Mouse (Mus musculus): ENCODE data around the gene Gk. TPM values are rescaled to one million over a fixed set of nuclear protein-coding genes. Genes with fewer than 3 reads are reported as not detected.

Gk gene
- polyA plus RNA-seq, 1 experiment from 2014 or later, result 7.7 TPM

DNA sequence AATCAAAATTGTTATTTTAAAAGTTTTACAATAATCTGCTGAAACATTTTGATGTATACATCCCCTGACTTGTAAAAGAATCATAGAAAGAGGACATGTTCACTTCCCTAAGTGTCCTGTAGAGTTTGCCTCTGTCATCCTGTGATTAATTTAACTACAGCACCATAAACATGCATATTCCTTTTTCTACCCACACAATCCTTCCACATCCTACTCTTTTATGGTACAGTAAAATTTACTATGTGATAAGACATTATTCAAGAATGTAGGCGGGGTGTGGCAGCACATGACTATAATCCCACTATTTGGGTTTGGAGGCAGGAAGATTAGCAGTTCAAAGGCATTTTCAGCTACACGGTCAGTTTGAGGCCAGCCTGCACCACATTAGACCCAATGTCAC lies 8.0 kb downstream of the Gk start:
- H3K27ac ChIP-seq (ENCODE audit: low read depth, low read length), result no peak overlapping the region
- ATAC-seq, result no peak
- WGBS, result 81% methylated on average over 2 of the region's 2 CpGs
- H3K27me3 ChIP-seq (replicated peaks; ENCODE audit: control insufficient read depth, insufficient read depth, low read length), result no peaks in the 10 kb centered on the region
- no peak overlapping the region for H3K9ac ChIP-seq (ENCODE audit: low read length)
- DNase-seq (ENCODE audit: low spot score), result no peak
- no peak overlapping the region for H3K4me3 ChIP-seq (ENCODE audit: low read depth, low read length)
- no peaks in the 10 kb centered on the region for H3K9me3 ChIP-seq (replicated peaks; ENCODE audit: control insufficient read depth, low read length)
- no peak overlapping the region for H3K4me2 ChIP-seq (ENCODE audit: low read length)
- no peaks in the 10 kb centered on the region for H3K36me3 ChIP-seq (ENCODE audit: control insufficient read depth, insufficient read depth, low read length)
- no peaks in the 10 kb centered on the region for H3K4me1 ChIP-seq (ENCODE audit: control insufficient read depth, insufficient read depth, low read length)

GRCm38 (mm10) chrX:85756005-85756404 lies 20.6 kb downstream of the Gk start:
- no peaks in the 10 kb centered on the region for H3K4me1 ChIP-seq (ENCODE audit: control insufficient read depth, insufficient read depth, low read length)

GRCm38 (mm10) chrX:85743837-85744236 lies 32.8 kb downstream of the Gk start:
- ATAC-seq, result no peak
- 86% methylated on average over 3 of the region's 3 CpGs for WGBS

More at GRCm38 (mm10) chrX:85756005-85756404, 20.6 kb downstream of the Gk start:
- ATAC-seq, result no peak
- Histone ChIP-seq H3K9ac (ENCODE audit: low read length) (no peak overlapping the region), H3K4me3 (ENCODE audit: low read depth, low read length) (no peak overlapping the region), H3K4me2 (ENCODE audit: low read length) (no peak overlapping the region), H3K9me3 (replicated peaks; ENCODE audit: control insufficient read depth, low read length) (no peaks in the 10 kb centered on the region), H3K27me3 (replicated peaks; ENCODE audit: control insufficient read depth, insufficient read depth, low read length) (no peaks in the 10 kb centered on the region), H3K36me3 (ENCODE audit: control insufficient read depth, insufficient read depth, low read length) (no peaks in the 10 kb centered on the region), H3K27ac (ENCODE audit: low read depth, low read length) (no peak overlapping the region)
- WGBS, result 70% methylated on average over 3 of the region's 3 CpGs
- no peak for DNase-seq (ENCODE audit: low spot score)

DNA sequence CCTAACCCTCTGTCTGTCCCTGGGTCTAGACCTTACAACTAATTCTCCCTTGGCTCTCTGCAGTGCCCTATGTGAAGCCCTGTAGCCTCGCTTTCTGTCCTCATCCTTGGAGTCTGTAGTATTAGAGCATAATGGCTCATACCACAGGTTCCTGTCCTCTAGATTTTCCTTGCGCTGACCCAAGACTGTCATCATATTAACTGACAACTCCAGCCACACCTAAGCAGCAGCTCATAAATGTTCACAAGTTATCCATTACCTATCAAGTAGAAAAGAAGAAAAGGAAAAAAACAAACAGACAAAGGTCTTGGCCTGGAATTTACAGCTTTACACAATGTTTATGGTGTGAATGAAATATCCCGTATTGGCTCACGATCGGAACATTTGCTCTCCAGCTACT lies 43.4 kb downstream of the Gk start:
- no peaks in the 10 kb centered on the region for H3K4me1 ChIP-seq (ENCODE audit: control insufficient read depth, insufficient read depth, low read length)
- no peak overlapping the region for H3K4me2 ChIP-seq (ENCODE audit: low read length)
- H3K27me3 ChIP-seq (replicated peaks; ENCODE audit: control insufficient read depth, insufficient read depth, low read length), result no peaks in the 10 kb centered on the region
- DNase-seq (ENCODE audit: low spot score) (no peak), ATAC-seq (no peak)
- H3K27ac ChIP-seq (ENCODE audit: low read depth, low read length), result no peak overlapping the region
- WGBS, result 91% methylated on average over 5 of the region's 5 CpGs
- no peaks in the 10 kb centered on the region for H3K36me3 ChIP-seq (ENCODE audit: control insufficient read depth, insufficient read depth, low read length)
- no peak overlapping the region for H3K4me3 ChIP-seq (ENCODE audit: low read depth, low read length)
- no peaks in the 10 kb centered on the region for H3K9me3 ChIP-seq (replicated peaks; ENCODE audit: control insufficient read depth, low read length)
- H3K9ac ChIP-seq (ENCODE audit: low read length), result no peak overlapping the region

More at GRCm38 (mm10) chrX:85743837-85744236, 32.8 kb downstream of the Gk start:
- H3K9me3 ChIP-seq (replicated peaks; ENCODE audit: control insufficient read depth, low read length), result no peaks in the 10 kb centered on the region
- no peak overlapping the region for H3K4me2 ChIP-seq (ENCODE audit: low read length)
- no peaks in the 10 kb centered on the region for H3K27me3 ChIP-seq (replicated peaks; ENCODE audit: control insufficient read depth, insufficient read depth, low read length)
- no peak overlapping the region for H3K9ac ChIP-seq (ENCODE audit: low read length)
- H3K36me3 ChIP-seq (ENCODE audit: control insufficient read depth, insufficient read depth, low read length), result no peaks in the 10 kb centered on the region
- no peak for DNase-seq (ENCODE audit: low spot score)
- H3K4me3 ChIP-seq (ENCODE audit: low read depth, low read length), result no peak overlapping the region
- H3K27ac ChIP-seq (ENCODE audit: low read depth, low read length), result no peak overlapping the region
- no peaks in the 10 kb centered on the region for H3K4me1 ChIP-seq (ENCODE audit: control insufficient read depth, insufficient read depth, low read length)

- ATAC-seq, result no peak
- WGBS, result 90% methylated on average over 9 of the region's 9 CpGs
Measured at GRCm38 (mm10) chrX:85731133-85731938, 45.3 kb downstream of the Gk start.

DNA sequence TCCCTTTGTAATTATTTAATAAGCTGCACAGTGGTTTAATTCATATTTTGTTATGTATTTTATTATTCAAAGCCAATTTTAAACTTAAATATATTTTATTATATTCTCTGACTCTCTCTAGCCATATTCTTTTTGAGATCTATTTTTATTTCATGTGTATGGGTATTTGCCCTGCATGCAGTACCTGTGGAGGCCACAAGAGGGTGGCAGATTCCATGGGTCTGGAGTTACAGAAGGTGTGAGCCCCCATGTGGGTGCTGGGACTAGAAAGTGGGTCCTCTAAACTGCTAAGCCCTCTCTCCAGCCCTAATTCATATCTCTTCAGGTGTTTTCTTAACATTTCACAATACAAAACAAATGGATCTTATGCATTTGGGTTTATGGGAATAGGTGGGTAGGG lies 55.4 kb downstream of the Gk start:
- no peaks in the 10 kb centered on the region for H3K9me3 ChIP-seq (replicated peaks; ENCODE audit: control insufficient read depth, low read length)
- no peak overlapping the region for H3K4me2 ChIP-seq (ENCODE audit: low read length)
- no peak for DNase-seq (ENCODE audit: low spot score)
- H3K36me3 ChIP-seq (ENCODE audit: control insufficient read depth, insufficient read depth, low read length), result no peaks in the 10 kb centered on the region
- H3K27ac ChIP-seq (ENCODE audit: low read depth, low read length), result no peak overlapping the region
- no peaks in the 10 kb centered on the region for H3K27me3 ChIP-seq (replicated peaks; ENCODE audit: control insufficient read depth, insufficient read depth, low read length)
- no peak overlapping the region for H3K9ac ChIP-seq (ENCODE audit: low read length)
- H3K4me3 ChIP-seq (ENCODE audit: low read depth, low read length), result no peak overlapping the region
- no peak for ATAC-seq
- H3K4me1 ChIP-seq (ENCODE audit: control insufficient read depth, insufficient read depth, low read length), result no peaks in the 10 kb centered on the region

More at GRCm38 (mm10) chrX:85731133-85731938, 45.3 kb downstream of the Gk start:
- Histone ChIP-seq H3K27me3 (replicated peaks; ENCODE audit: control insufficient read depth, insufficient read depth, low read length) (no peaks in the 10 kb centered on the region), H3K27ac (ENCODE audit: low read depth, low read length) (no peak overlapping the region), H3K9ac (ENCODE audit: low read length) (no peak overlapping the region), H3K4me1 (ENCODE audit: control insufficient read depth, insufficient read depth, low read length) (no peaks in the 10 kb centered on the region), H3K36me3 (ENCODE audit: control insufficient read depth, insufficient read depth, low read length) (no peaks in the 10 kb centered on the region), H3K4me2 (ENCODE audit: low read length) (no peak overlapping the region), H3K9me3 (replicated peaks; ENCODE audit: control insufficient read depth, low read length) (no peaks in the 10 kb centered on the region), H3K4me3 (ENCODE audit: low read depth, low read length) (no peak overlapping the region)
- DNase-seq (ENCODE audit: low spot score), result no peak

DNA sequence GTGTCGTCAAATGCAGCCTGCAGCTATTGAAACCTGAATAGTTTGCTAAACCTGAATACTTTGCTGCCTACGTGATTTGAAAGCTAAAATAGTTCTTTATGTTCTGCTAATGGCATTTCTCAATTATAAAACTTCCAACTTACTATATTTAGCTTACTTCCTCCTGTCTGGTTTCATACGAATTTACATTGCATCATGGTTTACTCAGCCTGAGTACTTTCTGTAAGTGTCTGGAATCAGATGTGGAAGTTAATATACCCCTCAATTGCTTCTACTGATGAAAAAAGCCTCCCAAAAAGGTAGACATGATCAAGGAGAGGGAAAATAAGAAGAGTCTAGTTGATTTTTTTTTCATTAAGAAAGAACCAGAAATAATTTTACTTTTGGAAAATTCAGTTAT lies 66.2 kb downstream of the Gk start:
- Histone ChIP-seq H3K4me2 (ENCODE audit: low read length) (no peak overlapping the region), H3K4me1 (ENCODE audit: control insufficient read depth, insufficient read depth, low read length) (no peaks in the 10 kb centered on the region), H3K27me3 (replicated peaks; ENCODE audit: control insufficient read depth, insufficient read depth, low read length) (no peaks in the 10 kb centered on the region), H3K36me3 (ENCODE audit: control insufficient read depth, insufficient read depth, low read length) (no peaks in the 10 kb centered on the region), H3K9ac (ENCODE audit: low read length) (no peak overlapping the region), H3K4me3 (ENCODE audit: low read depth, low read length) (no peak overlapping the region), H3K27ac (ENCODE audit: low read depth, low read length) (no peak overlapping the region), H3K9me3 (replicated peaks; ENCODE audit: control insufficient read depth, low read length) (no peaks in the 10 kb centered on the region)
- no peak for ATAC-seq
- 80% methylated on average over 3 of the region's 3 CpGs for WGBS
- no peak for DNase-seq (ENCODE audit: low spot score)

DNA sequence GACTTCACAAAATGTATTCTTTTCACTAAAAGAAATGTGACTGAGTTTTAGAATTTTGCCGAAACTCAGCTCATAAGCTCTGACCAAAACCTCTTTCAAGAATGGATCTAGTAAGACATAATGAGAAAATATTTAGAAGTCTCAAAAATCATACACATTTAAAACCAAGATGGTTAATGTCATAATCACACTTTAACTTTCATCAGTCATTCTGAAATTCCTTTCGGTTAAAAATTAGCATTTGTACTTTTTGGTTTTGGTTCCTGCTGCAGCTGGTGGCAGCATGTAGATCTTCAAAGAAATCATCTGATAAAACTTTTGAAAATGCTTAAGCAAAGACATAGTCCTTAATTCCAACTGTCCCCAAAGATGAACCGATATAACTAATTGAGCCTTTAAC lies 70.9 kb downstream of the Gk start:
- no peaks in the 10 kb centered on the region for H3K36me3 ChIP-seq (ENCODE audit: control insufficient read depth, insufficient read depth, low read length)
- ATAC-seq (no peak), DNase-seq (ENCODE audit: low spot score) (no peak)
- no peak overlapping the region for H3K27ac ChIP-seq (ENCODE audit: low read depth, low read length)
- H3K4me3 ChIP-seq (ENCODE audit: low read depth, low read length), result no peak overlapping the region
- 94% methylated on average over 3 of the region's 3 CpGs for WGBS
- H3K9ac ChIP-seq (ENCODE audit: low read length), result no peak overlapping the region
- H3K27me3 ChIP-seq (replicated peaks; ENCODE audit: control insufficient read depth, insufficient read depth, low read length), result no peaks in the 10 kb centered on the region
- no peaks in the 10 kb centered on the region for H3K4me1 ChIP-seq (ENCODE audit: control insufficient read depth, insufficient read depth, low read length)
- no peaks in the 10 kb centered on the region for H3K9me3 ChIP-seq (replicated peaks; ENCODE audit: control insufficient read depth, low read length)
- H3K4me2 ChIP-seq (ENCODE audit: low read length), result no peak overlapping the region

DNA sequence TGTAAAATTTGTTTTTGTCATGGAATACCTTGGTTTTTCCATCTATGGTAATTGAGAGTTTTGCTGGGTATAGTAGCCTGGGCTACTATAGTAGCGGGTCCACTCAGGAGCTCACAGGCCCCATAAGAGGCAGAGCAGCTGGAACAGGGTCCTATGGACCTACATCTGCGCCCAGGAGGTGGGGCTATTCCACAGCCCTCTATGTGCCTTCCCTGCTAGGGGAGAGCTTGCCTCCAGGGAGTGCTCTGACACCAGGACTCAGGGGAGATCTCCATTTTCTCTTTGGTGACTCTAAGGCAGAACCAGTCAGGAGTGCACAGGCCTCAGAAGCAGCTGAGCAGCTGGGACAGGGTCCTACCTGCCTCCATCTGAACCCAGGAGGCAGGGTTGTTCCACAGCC lies 92.9 kb downstream of the Gk start:
- Histone ChIP-seq H3K9ac (ENCODE audit: low read length) (no peak overlapping the region), H3K4me1 (ENCODE audit: control insufficient read depth, insufficient read depth, low read length) (no peaks in the 10 kb centered on the region), H3K36me3 (ENCODE audit: control insufficient read depth, insufficient read depth, low read length) (no peaks in the 10 kb centered on the region), H3K4me2 (ENCODE audit: low read length) (no peak overlapping the region), H3K4me3 (ENCODE audit: low read depth, low read length) (no peak overlapping the region), H3K27me3 (replicated peaks; ENCODE audit: control insufficient read depth, insufficient read depth, low read length) (no peaks in the 10 kb centered on the region), H3K9me3 (replicated peaks; ENCODE audit: control insufficient read depth, low read length) (no peaks in the 10 kb centered on the region), H3K27ac (ENCODE audit: low read depth, low read length) (no peak overlapping the region)
- WGBS, result 54% methylated on average over 2 of the region's 2 CpGs
- DNase-seq (ENCODE audit: low spot score), result no peak
- ATAC-seq, result no peak
